Mouse (Mus musculus) ES-Bruce4 (cell line): ENCODE measurements around the gene Fyn. TPM values are rescaled to one million over a fixed set of nuclear protein-coding genes. Genes with fewer than 3 reads are reported as not detected.

Experiments
- H3K27ac ChIP-seq: 2 replicates; pipeline ENCODE4 v1.5.1; 2012; ENCODE audit warnings: low read length, inconsistent platforms; ENCODE audit not compliant: insufficient read depth
- H3K27me3 ChIP-seq: 2 replicates; pipeline ENCODE4 v1.6.1; 2012; ENCODE audit warnings: mild to moderate bottlenecking, low read length, inconsistent platforms; ENCODE audit not compliant: control insufficient read depth, poor library complexity, insufficient read depth, severe bottlenecking
- H3K36me3 ChIP-seq: 2 replicates; pipeline ENCODE4 v1.6.1; 2012; ENCODE audit warnings: inconsistent platforms, mild to moderate bottlenecking, low read length, moderate library complexity; ENCODE audit not compliant: control insufficient read depth, poor library complexity, insufficient read depth, severe bottlenecking
- H3K4me1 ChIP-seq: one replicate; pipeline ENCODE4 v1.8.1; 2011; ENCODE audit warnings: low read length; ENCODE audit not compliant: control insufficient read depth, insufficient read depth
- H3K4me3 ChIP-seq: 2 replicates; pipeline ENCODE4 v1.5.1; 2011; ENCODE audit warnings: low read depth, mild to moderate bottlenecking, low read length
- H3K9ac ChIP-seq: 2 replicates; pipeline ENCODE4 v1.6.1; 2012; ENCODE audit warnings: low read depth, mild to moderate bottlenecking, inconsistent platforms; ENCODE audit not compliant: poor library complexity, severe bottlenecking
- H3K9me3 ChIP-seq: replicated peaks from 2 replicates; pipeline ENCODE4 v1.6.1; 2012; ENCODE audit warnings: mild to moderate bottlenecking, low read length, inconsistent platforms; ENCODE audit not compliant: control insufficient read depth, poor library complexity, insufficient read depth, severe bottlenecking
- CTCF ChIP-seq: IDR thresholded peaks from one replicate; pipeline ENCODE4 v1.8.1; 2011; ENCODE audit warnings: low read depth, low read length
- EP300 ChIP-seq: IDR thresholded peaks from 2 replicates; pipeline ENCODE4 v1.6.1; 2011; ENCODE audit warnings: low read depth, low read length; ENCODE audit not compliant: insufficient read depth
- POLR2A ChIP-seq: IDR thresholded peaks from one replicate; pipeline ENCODE4 v1.8.1; 2011; ENCODE audit warnings: low read length; ENCODE audit not compliant: insufficient read depth
- polyA plus RNA-seq: library from polyadenylated mRNA; stranded (reverse); fragments of >200 nt; gene quantifications from 2 replicates; pipeline ENCODE4 v1.2.4, GENCODE M21; 2011; ENCODE audit warnings: low read depth; ENCODE audit not compliant: missing spikeins, insufficient read depth, insufficient read length

Gene Fyn
- polyA plus RNA-seq, 1 experiment, result 19.1 TPM

GRCm38 (mm10) chr10:39403706-39404105, 35.1 kb downstream of the Fyn start:
- TF ChIP-seq CTCF, result no peak
- no peak for TF ChIP-seq EP300
- Histone ChIP-seq H3K36me3 (no peaks in the 10 kb centered on the region), H3K9ac (no peak overlapping the region), H3K9me3 (no peaks in the 10 kb centered on the region), H3K4me1 (no peaks in the 10 kb centered on the region), H3K4me3 (no peak overlapping the region), H3K27ac (no peak overlapping the region), H3K27me3 (no peaks in the 10 kb centered on the region)

GRCm38 (mm10) chr10:39404175-39404574, 35.5 kb downstream of the Fyn start:
- Histone ChIP-seq H3K27ac (no peak overlapping the region), H3K4me1 (no peaks in the 10 kb centered on the region), H3K36me3 (no peaks in the 10 kb centered on the region), H3K4me3 (no peak overlapping the region), H3K27me3 (no peaks in the 10 kb centered on the region), H3K9ac (no peak overlapping the region), H3K9me3 (no peaks in the 10 kb centered on the region)
- TF ChIP-seq POLR2A (no peak), CTCF (no peak), EP300 (no peak)

- Histone ChIP-seq H3K4me1 (no peaks in the 10 kb centered on the region), H3K9ac (no peak overlapping the region), H3K27ac (no peak overlapping the region), H3K36me3 (no peaks in the 10 kb centered on the region), H3K9me3 (no peaks in the 10 kb centered on the region), H3K4me3 (no peak overlapping the region), H3K27me3 (no peaks in the 10 kb centered on the region)
- TF ChIP-seq CTCF (no peak), POLR2A (no peak)
These were observed 37.5 kb downstream of the Fyn start for GRCm38 (mm10) chr10:39405982-39406797.

GRCm38 (mm10) chr10:39406798-39407189, 38.1 kb downstream of the Fyn start:
- no peaks in the 10 kb centered on the region for H3K4me1 ChIP-seq
- H3K36me3 ChIP-seq, result no peaks in the 10 kb centered on the region
- no peaks in the 10 kb centered on the region for H3K27me3 ChIP-seq
- H3K4me3 ChIP-seq, result no peak overlapping the region
- no peaks in the 10 kb centered on the region for H3K9me3 ChIP-seq
- TF ChIP-seq EP300 (no peak), POLR2A (no peak)
- H3K9ac ChIP-seq, result no peak overlapping the region
- no peak overlapping the region for H3K27ac ChIP-seq

GRCm38 (mm10) chr10:39407553-39407952, 38.9 kb downstream of the Fyn start:
- no peaks in the 10 kb centered on the region for H3K36me3 ChIP-seq
- H3K9me3 ChIP-seq, result no peaks in the 10 kb centered on the region

GRCm38 (mm10) chr10:39409602-39410001, 40.9 kb downstream of the Fyn start:
- H3K9me3 ChIP-seq, result no peaks in the 10 kb centered on the region
- no peak overlapping the region for H3K4me3 ChIP-seq
- no peak overlapping the region for H3K9ac ChIP-seq
- H3K4me1 ChIP-seq, result no peaks in the 10 kb centered on the region
- H3K27me3 ChIP-seq, result no peaks in the 10 kb centered on the region
- H3K36me3 ChIP-seq, result no peaks in the 10 kb centered on the region
- no peak overlapping the region for H3K27ac ChIP-seq
- TF ChIP-seq EP300 (no peak), CTCF (no peak), POLR2A (no peak)

More at GRCm38 (mm10) chr10:39407553-39407952, 38.9 kb downstream of the Fyn start:
- Histone ChIP-seq H3K4me3 (no peak overlapping the region), H3K9ac (no peak overlapping the region), H3K4me1 (no peaks in the 10 kb centered on the region), H3K27ac (no peak overlapping the region), H3K27me3 (no peaks in the 10 kb centered on the region)
- TF ChIP-seq POLR2A (no peak), CTCF (no peak), EP300 (no peak)
